Mouse (Mus musculus) right cerebral cortex, postnatal 14 days (tissue): ENCODE data around the gene Dgki.
"Not testable (repeated sequence)": the region's sequence is repeated elsewhere in the genome, so short reads cannot be mapped to it uniquely, and the experiment has no call there.

Experiments used
- DNase-seq: peaks from one replicate; pipeline ENCODE4 v3.0.0; 2022

The Dgki gene

DNA sequence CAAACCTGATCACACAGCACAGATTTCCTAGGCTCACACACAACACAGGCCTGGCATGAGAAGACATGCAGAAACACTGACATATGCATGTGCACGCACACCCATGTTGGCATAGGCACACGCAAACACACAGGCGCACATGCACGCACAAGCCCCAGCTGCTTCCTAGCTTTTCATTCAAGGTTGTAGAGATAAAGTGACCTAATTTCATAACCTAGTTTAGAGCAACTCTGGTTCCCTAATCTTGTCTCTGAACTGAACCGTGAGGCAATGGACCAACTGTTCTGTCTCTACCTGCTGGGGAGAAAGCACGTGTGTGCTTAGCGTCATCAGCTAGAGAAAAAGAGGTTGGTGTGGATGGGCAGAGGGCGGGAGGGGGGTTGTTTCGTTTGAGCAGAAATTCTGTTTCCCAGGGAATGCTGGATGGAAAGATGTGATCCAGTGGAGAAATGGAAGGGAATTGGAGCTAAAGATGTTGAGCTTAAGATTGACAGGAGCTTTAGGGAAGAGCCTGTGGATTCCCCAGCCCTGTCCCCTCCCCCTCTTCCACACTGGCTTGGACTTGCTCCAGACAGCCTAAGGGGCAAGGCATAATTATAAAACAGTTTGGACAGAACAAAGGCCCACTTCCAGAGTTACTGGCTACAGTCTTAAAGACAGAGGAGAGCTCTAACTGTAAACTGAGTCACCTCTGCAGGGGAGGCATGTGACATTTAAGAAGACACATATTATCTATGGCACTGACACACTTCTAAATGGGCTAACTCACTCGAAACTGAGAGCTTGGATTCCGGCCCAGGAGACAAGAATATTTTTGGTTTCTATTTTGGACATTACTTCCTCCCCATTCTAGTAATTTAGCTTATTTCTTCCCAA lies 156.8 kb downstream of the Dgki start:
- DNase-seq, result peak; percentile 30

GRCm38 (mm10) chr6:37138816-37139215 lies 161.2 kb downstream of the Dgki start:
- DNase-seq, result no peak

DNA sequence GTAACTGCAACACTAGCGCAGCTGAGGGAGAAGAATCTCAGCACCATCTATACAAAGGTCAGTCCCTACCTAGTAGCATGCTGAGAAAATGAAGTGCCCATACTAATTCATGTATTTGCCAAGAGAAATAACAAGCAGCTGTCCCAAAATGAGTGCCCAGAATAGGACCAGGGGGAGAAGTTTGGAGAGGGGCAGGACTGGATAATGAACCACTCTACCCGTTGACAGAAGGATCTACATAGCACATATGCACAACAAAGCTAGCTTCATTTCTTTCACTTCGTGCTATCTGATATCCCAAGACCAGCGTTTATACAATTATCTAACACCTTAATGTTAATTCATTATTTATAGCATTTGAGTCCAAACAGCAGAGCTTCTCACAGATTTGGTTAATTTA lies 168.7 kb downstream of the Dgki start:
- no peak for DNase-seq

GRCm38 (mm10) chr6:37120417-37121154 lies 179.4 kb downstream of the Dgki start:
- no peak for DNase-seq

DNA sequence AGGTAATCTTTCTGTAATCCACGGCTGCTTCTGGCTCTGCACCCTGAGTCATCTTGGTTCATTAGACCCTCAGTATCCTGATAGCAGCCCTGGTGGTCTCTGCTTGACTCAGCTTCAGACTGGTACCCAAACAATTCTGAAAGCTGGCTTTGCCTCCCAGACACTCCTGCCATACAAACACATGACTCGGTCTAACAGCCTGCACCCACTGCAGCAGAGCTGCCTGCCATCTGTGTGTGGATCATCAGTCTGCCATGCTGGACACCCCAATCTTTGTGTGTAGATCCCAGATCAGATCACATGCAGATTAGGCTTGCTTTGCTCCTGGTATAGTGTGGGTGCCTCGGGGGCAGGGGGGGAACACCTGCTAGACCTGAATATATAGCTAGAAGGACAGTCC lies 180.8 kb downstream of the Dgki start:
- no peak for DNase-seq

DNA sequence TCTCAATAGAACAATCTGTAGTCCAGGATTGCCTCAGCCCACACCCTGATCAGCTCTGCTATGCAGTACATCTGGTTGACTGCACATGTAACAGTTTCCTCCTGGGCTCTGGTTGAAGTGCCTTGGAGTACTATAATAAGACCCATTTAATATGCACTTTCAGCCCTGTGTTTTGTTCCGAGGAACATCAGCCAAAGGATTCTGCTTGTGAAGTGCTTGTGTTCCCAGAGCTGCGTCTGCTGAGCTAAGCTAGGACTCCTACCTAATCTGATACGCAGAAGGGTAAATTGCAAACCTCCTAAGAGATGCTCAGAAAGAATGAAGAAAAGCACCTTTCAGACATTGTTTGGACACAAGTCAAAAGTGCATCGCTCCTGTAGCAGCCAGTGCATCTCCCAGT lies 186.9 kb downstream of the Dgki start:
- DNase-seq, result no peak

GRCm38 (mm10) chr6:37106236-37106635 lies 193.7 kb downstream of the Dgki start:
- not testable (repeated sequence) for DNase-seq

- DNase-seq, result no peak
Observed at GRCm38 (mm10) chr6:37100413-37100812, 199.6 kb downstream of the Dgki start.

- DNase-seq, result peak; percentile 95
Observed at GRCm38 (mm10) chr6:37097356-37098155, 202.4 kb downstream of the Dgki start.

DNA sequence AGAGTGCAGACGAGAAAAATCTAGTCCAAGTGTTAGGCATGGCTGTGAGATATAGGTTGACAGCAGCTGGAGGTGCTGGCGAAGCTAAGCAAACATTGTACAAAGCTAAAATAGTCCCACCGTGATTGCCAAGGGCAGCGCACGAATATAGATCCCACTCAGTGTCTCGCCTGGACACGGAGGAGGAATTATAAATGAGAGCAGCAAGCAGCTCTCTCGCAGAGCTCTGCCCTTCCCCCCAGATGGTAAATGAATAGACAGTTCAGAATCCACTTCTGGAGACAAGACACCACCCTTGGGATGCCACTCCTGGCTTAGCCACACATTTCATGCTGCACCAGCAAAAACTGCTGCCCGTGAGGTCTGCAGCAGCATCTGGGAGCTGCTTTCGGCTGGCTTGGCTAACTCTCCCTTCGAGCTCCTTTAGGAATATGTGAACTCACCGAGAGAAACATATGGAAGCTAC lies 203.1 kb downstream of the Dgki start:
- DNase-seq, result peak; percentile 32

GRCm38 (mm10) chr6:37089148-37090111 lies 210.6 kb downstream of the Dgki start:
- no peak for DNase-seq

- no peak for DNase-seq
Observed at GRCm38 (mm10) chr6:37082990-37083389, 217.0 kb downstream of the Dgki start.

- no peak for DNase-seq
Observed at GRCm38 (mm10) chr6:37072401-37073016, 227.5 kb downstream of the Dgki start.

DNA sequence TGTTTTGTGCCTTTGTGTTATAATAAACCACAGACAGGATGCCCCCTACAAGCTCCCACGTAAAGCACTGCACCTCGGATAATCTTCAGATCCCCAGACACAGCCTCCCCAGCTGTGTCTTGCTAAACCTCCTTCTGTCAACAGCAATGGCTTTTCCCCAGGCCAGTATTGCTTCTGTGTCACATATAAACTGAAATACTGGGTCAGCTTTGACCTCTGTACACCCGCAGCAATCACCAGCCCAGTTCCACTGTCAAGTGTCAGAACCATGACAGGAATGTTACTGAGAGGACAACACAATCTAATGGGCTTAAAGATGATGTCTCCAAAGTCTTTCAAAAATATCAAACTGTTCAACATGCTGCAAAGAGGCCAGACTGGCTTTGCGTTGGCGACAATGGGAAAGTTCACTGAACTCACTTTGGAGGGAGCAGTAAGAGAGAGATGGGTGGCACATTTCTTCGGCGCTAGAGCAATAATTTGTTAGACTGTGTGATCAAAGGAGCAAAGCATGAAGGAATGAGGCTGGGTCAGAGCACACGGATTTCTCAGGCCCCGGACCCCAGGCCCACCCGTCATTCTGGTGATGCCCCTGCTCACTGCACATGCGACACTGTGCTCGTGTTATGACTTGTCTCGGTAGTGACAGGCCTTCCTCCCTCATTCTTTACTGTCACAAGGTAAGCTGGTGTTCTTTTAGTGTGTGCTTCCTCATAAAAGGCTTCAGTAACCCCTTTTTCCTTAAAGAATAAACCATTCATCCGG lies 230.0 kb downstream of the Dgki start:
- no peak for DNase-seq

DNA sequence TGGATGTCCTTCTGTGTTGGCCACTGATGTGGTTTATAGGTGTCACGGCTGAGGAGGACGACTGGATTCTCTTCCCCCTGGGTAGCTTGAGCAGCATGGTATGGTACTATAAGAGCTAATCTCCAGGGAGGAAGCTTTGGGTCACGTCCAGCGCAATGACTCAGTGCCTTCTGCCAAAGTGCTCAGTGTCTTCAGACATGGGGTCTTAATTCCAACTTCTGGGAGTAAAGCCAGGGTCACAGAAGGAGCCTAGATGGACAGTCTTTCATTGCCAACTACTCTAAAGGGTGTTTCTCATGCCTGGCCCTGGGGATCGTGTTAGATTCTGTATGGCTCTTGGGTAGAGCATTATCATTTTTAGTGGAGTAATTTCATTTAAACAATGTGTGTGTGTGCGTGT lies 231.2 kb downstream of the Dgki start:
- no peak for DNase-seq

- DNase-seq, result no peak
Observed at GRCm38 (mm10) chr6:37067357-37067756, 232.6 kb downstream of the Dgki start.

DNA sequence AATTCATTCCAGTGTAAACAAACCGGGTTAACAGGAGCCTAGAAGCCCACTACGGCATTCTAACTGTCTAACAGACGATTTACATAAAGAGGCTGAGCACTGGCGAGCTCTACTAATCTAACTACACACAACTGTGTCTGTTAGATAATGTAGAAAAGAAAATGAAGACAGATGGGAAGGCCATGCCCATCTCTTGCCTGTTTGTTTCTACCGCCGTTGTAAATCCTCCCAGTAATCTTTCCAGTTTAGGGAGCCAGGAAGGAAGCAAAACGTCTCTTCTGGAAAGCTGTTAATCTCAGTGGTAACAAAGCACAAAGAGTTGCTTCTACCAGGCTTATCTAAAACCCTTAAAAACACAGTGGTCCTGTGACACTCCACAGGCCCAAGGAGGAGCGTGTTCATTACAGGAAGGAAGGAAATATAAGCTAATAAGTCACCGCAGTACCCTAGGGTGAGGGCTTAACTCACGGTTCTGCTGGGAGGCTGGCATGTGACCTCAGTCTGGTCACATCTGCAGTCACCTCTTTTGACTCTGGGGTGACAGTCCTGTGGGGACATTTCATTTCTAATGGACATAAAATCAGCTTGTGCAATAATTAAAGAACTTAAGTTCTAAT lies 235.7 kb downstream of the Dgki start:
- no peak for DNase-seq

DNA sequence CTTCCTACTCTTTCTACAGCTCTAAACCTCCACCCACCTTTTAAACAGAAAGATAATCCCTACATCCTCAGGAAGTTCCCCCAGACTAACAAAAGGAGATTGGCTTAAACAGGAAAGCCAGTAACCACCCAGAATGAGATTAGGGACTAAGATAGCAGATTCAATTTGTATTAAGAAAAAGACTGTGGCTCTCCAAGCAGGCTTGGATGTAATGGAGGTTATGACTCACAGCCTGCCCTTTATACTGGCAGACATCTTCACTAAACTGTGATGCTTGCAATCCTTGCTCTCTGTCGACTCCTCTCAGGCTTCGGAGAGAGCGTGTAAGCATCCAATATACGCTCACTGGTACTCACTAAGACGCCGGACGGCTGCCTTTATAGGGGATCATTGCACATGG lies 236.7 kb downstream of the Dgki start:
- no peak for DNase-seq

GRCm38 (mm10) chr6:37060114-37060513 lies 239.9 kb downstream of the Dgki start:
- no peak for DNase-seq

GRCm38 (mm10) chr6:37057957-37058356 lies 242.0 kb downstream of the Dgki start:
- DNase-seq, result no peak
